Mouse (Mus musculus) bone marrow, adult 2 months (tissue): ENCODE data around the gene Pcgf2.

Experiments used
- CTCF ChIP-seq: fragments of 200-500 bp; IDR thresholded peaks from 2 replicates; pipeline ENCODE4 v1.5.1; 2011; ENCODE audit warnings: low read length, control low read depth; ENCODE audit not compliant: control insufficient read depth, insufficient read depth
- POLR2A ChIP-seq: fragments of 200-500 bp; IDR thresholded peaks from 2 replicates; pipeline ENCODE4 v1.6.1; 2011; ENCODE audit warnings: low read depth, mild to moderate bottlenecking, control low read depth, low read length, borderline replicate concordance; ENCODE audit not compliant: control insufficient read depth

GRCm38 (mm10) chr11:97666794-97667193 lies 33.5 kb downstream of the Pcgf2 start:
- TF ChIP-seq CTCF: no peak
- TF ChIP-seq POLR2A: no peak
